Mouse (Mus musculus): ENCODE measurements at regions not wholly inside any gene's neighbourhood (a gene's known extent, or its start where the extent isn't known, plus 50 kb on each side); places are given as distances from the start of the nearest gene placed in this dataset.
A peak's percentile ranks its signal among the peaks of the same experiment; 100 is the strongest.

GRCm38 (mm10) chr12:107658241-107658640, 169.8 kb downstream of the 3110018I06Rik start:
- DNase-seq (ENCODE audit: low read depth, low spot score), result no peak

DNA sequence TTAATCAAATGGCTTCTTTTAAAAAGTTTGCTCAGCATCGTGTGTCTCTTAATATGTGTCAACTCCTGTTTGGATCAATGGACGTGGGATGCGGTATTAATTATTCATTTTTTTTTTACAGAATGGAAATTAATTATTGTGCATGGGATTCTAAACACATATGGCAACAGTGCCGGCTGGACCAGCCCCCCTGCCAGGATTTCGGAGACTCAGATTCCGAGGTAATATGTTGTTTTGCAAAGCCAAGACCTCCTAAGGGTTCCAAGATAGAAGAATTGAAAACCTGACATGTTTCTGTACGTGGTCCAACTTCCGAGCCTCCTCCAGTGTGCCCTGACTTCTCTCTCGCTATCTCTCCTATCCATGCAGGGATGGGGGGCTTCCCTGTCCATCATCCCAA, 170.4 kb downstream of the 3110018I06Rik start:
- DNase-seq (ENCODE audit: low read depth, low spot score), result no peak

- DNase-seq (ENCODE audit: low read depth, low spot score), result no peak
Observed at GRCm38 (mm10) chr12:107662624-107663023, 174.2 kb downstream of the 3110018I06Rik start.

- DNase-seq (ENCODE audit: low read depth, low spot score), result no peak
Observed at GRCm38 (mm10) chr12:107667836-107668235, 179.4 kb downstream of the 3110018I06Rik start.

DNA sequence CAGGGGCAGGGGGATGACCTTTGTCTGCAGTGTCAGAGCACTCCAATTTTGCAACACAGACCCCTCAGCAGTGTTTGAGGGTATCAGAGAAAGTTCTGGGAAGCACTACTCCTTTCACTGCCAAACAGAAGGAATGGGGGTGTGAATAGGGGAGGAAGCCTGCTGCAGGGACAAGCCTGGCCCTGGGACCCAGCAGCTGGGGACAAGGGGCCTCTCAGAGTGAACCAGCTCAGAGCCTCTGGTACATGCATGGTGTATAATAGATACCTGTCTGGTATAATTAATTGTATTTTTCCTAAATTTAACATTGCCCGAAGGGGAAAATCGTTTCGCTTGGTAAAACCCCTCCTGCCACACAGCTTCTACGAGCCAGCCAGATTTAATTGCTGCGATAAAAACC, 180.6 kb downstream of the 3110018I06Rik start:
- DNase-seq (ENCODE audit: low read depth, low spot score), result no peak

DNA sequence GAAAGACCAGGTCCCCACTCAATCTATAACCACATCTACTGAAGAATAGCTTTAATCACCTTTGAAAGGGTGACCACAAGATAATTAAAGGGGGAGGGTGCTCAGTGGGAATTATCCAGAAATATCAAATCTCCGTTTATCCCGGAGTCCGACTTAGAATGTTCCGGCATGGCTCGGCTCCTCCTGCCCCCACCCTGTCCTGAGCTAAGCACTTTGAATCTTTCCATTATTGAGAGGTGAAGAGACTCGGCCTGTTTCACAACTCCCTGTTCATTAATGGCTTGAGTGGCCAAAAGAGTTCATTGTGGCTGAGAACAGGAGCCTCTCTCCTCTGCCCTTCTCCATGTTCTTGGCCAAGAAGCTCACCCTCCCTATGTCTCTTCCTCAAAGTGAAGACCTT, 181.0 kb downstream of the 3110018I06Rik start:
- DNase-seq (ENCODE audit: low read depth, low spot score), result no peak

GRCm38 (mm10) chr12:107669910-107670309, 181.5 kb downstream of the 3110018I06Rik start:
- DNase-seq (ENCODE audit: low read depth, low spot score), result no peak

- no peak for DNase-seq (ENCODE audit: low read depth, low spot score)
Observed at GRCm38 (mm10) chr12:107677076-107677475, 188.6 kb downstream of the 3110018I06Rik start.

DNA sequence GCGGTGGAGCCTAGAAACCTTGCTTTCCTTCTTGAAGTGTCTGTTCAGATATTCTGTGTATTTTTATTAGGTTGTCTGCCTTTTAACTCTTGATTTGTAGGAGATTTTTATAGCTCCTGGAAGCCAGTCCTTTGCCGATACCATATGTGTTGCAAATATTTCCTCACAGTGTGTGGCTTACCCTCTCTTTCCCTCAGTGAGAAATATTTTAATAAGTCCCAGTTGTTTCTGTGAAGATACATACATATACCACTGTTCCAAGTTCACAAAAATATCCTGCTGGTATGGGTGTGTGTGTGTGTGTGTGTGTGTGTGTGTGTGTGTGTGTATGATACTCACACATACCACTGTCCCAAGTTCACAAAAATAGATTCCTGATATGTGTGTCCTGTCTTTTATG, 199.0 kb downstream of the 3110018I06Rik start:
- no peak for DNase-seq (ENCODE audit: low read depth, low spot score)

- no peak for DNase-seq (ENCODE audit: low read depth, low spot score)
Observed at GRCm38 (mm10) chr12:107689418-107689817, 201.0 kb downstream of the 3110018I06Rik start.

- DNase-seq (ENCODE audit: low read depth, low spot score), result no peak
Observed at GRCm38 (mm10) chr12:107690061-107690460, 201.6 kb downstream of the 3110018I06Rik start.

GRCm38 (mm10) chr12:107693693-107694092, 205.3 kb downstream of the 3110018I06Rik start:
- DNase-seq (ENCODE audit: low read depth, low spot score), result no peak

DNA sequence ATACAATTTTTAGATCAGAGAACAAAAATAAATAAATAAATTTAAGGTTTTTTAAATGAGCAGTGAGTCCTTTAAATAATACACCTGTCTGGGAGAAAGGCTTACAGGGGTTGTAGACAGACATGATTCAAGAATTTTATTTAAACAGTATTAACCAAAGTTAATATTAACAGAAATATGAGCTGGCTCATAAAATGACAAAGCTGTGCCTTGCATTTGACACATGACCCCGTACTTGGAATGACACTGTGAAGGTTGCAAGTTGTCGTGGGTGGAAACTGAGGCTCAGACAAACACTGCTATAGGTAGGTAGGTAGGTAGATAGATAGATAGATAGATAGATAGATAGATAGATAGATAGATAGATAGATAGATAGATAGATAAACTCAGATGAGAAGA, 206.6 kb downstream of the 3110018I06Rik start:
- DNase-seq (ENCODE audit: low read depth, low spot score), result no peak

DNA sequence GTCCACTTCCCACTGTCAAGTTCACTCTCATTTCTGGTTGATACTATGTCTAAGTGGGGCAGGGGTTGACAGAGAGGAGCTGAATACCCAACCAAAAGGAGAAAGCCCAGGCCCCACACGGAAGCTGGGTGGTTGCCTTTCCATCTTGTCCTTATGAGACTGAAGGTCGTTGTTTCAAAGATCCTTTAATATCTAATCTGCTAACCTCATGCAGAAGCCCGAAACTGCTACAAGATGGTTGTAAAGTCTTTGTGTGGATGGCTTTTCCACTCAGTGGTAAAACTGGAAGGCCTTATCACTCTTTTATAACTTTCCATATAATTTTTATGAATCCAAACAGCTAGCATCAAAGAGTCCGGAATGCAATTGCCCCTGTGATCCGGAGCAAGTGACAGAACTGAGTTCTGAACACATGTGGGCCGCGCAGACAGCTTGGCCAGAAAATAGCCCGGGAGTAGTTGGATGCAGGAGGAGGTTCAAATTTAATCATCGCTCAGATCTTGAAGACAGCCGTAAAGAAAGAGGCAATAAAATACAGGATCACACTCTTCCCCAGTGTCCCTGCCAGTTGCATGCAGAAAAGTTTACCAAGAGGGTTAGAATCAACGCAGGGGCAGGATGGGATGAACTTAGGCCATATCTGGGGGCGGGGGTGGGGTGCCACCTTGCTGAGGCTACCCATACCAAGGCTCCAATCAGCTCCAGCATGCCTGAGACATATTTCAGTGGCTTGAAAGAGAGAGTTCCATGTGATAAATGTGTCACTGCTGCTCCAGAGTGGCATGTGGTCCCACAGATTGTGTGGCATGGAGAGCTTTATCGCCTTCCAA, 207.2 kb downstream of the 3110018I06Rik start:
- no peak for DNase-seq (ENCODE audit: low read depth, low spot score)

- no peak for DNase-seq (ENCODE audit: low read depth, low spot score)
Observed at GRCm38 (mm10) chr12:107700317-107700716, 211.9 kb downstream of the 3110018I06Rik start.

GRCm38 (mm10) chr12:107700868-107701597, 212.6 kb downstream of the 3110018I06Rik start:
- no peak for DNase-seq (ENCODE audit: low read depth, low spot score)

DNA sequence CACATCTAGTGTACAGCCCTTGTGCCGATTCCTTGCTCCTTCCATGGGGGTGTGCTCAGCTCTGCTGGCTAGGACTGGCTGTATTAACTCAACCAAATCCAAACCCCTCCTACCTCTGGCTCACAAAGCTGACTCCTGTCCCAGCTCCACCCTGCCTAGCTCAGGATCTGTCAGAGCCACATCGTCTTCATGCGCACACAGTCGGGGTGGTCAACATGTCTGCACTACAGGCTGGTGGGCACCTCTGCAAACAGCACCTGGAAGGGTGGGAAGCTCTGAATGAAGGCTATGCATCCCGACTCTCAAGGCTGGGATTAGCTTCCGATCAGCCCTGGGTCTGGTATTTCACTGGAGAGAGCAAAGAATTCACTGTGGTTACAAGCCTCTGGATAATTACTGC, 220.4 kb downstream of the 3110018I06Rik start:
- no peak for DNase-seq (ENCODE audit: low read depth, low spot score)

GRCm38 (mm10) chr12:107711017-107711416, 222.6 kb downstream of the 3110018I06Rik start:
- no peak for DNase-seq (ENCODE audit: low read depth, low spot score)

DNA sequence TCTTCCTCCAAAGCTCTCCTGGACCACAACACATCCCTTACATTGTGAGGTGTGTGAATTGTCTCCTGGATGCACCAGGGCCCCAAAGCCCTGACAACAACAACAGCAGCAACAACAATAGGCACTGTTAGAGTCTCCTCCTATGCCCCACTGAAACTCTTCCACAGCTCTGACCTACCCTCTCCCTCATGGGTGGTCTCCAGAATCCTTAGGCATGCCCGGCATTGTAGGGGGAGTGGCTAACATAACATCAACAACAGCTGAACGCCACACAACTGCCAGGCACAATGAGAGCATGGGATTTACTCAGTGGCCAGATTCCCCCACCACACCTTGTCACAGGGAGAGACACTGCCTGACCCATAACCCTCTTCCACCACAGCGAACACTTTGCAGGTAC, 223.2 kb downstream of the 3110018I06Rik start:
- DNase-seq (ENCODE audit: low read depth, low spot score), result no peak

DNA sequence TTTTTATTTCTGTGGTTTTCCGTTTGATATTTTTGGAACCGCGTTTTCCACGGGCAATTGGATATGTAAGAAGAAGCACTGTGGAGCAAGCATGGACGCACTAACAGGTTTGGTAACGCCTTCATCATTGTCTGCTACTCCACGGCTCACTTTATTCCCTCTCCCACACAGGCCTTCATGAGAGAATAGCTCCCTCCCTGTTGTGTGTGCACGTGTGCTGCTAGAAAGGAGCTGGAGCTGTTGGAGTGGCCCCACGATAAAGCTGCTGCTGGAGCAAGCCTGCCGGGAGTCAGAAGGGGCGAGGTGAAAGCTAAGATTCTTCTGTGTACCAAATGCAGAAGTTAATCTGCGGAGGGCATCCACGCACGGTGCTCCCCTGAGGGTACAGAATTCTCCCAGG, 224.8 kb downstream of the 3110018I06Rik start:
- DNase-seq (ENCODE audit: low read depth, low spot score), result no peak

- no peak for DNase-seq (ENCODE audit: low read depth, low spot score)
Observed at GRCm38 (mm10) chr12:107714846-107715245, 226.4 kb downstream of the 3110018I06Rik start.

DNA sequence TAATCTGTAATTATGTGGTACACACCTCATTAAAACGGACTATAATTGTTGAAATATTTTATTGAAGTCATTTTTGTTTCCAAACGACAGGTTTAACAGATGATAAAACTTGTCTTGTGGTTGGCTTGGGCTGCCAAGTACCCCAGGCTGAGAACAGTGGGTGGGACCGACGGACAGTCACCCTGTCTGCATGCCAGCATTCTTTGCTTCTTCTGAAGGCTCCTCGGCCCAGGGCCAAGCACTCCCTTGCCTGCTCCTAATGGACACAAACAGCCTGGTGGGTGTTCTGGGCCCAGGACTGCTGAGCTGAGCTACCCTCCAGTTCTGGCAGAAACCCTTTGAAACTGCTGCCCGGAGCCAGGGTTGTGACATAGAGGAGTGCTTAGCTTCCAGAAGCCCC, 227.4 kb downstream of the 3110018I06Rik start:
- DNase-seq (ENCODE audit: low read depth, low spot score), result no peak

DNA sequence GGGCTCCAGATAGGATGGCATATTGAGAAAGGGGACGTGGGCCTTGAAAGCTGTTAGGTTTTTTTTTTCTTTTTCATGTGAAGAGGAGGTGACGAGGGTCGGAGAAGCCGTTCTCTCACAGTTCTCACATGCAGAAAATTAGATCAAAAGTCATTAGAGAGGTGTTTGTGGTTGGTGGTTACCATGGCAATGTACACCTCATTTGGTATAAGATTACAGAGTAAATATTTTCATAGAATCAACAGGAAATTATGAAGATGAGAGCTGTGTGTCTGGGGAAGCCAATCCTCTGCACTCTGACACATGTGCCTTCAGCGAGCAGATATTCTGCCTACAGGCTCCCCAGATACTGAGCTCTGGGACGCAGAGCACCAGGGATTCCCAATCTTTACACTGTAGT, 232.5 kb downstream of the 3110018I06Rik start:
- peak; percentile 88 for DNase-seq (ENCODE audit: low read depth, low spot score)
